Mouse (Mus musculus): ENCODE results near the gene Arhgap42. TPM values are rescaled to one million over a fixed set of nuclear protein-coding genes. Genes with fewer than 3 reads are reported as not detected.

Gene Arhgap42
- polyA plus RNA-seq, 1 experiment: 1.4 TPM

- DNase-seq (ENCODE audit: low read depth in 1 of 2, low spot score in 2 of 2): no peak
Observed at GRCm38 (mm10) chr9:8964512-8965133, 274.3 kb downstream of the Arhgap42 start.

DNA sequence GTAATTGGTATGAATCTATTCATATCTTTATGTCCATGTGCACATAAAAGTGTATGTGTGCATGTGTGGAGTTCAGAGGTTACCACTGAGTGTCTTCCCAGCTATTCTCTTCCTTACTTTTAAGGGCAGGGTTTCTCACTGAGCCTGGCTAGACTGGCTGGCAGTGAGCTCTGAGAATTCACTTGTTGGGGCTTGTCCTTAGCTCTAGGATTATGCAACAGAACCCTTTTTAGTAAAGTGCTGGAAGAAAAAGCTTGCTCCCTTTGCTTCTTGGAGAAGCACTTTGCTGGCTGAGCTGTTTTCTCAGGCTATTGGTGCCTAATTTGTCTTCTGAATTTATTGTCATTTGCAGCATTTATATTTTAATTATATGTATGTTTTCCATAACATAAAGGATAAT is 285.6 kb downstream of the Arhgap42 start:
- H3K4me1 ChIP-seq (ENCODE audit: control insufficient read depth, insufficient read depth, insufficient read length): no peaks in the 10 kb centered on the region
- TF ChIP-seq POLR2A (IDR thresholded peaks at IDR 0.05; ENCODE audit: low read depth, low read length) (no peak), CTCF (IDR thresholded peaks at IDR 0.05; ENCODE audit: extremely low read depth, insufficient read depth, insufficient read length, insufficient replicate concordance) (no peak)
- H3K36me3 ChIP-seq (ENCODE audit: control insufficient read depth, insufficient read depth, low read length): no peaks in the 10 kb centered on the region
- H3K4me3 ChIP-seq (ENCODE audit: extremely low read depth, insufficient read depth, insufficient read length): no peak overlapping the region
- no peaks in the 10 kb centered on the region for H3K27me3 ChIP-seq (ENCODE audit: control insufficient read depth, insufficient read depth, low read length)
- no peak overlapping the region for H3K27ac ChIP-seq (ENCODE audit: insufficient read depth, low read length)
- no peak for DNase-seq (ENCODE audit: low read depth in 1 of 2, low spot score in 2 of 2)

More at GRCm38 (mm10) chr9:8964512-8965133, 274.3 kb downstream of the Arhgap42 start:
- no peak overlapping the region for H3K4me3 ChIP-seq (ENCODE audit: extremely low read depth, insufficient read depth, insufficient read length)
- no peaks in the 10 kb centered on the region for H3K27me3 ChIP-seq (ENCODE audit: control insufficient read depth, insufficient read depth, low read length)
- TF ChIP-seq POLR2A (IDR thresholded peaks at IDR 0.05; ENCODE audit: low read depth, low read length) (no peak), CTCF (IDR thresholded peaks at IDR 0.05; ENCODE audit: extremely low read depth, insufficient read depth, insufficient read length, insufficient replicate concordance) (no peak)
- H3K36me3 ChIP-seq (ENCODE audit: control insufficient read depth, insufficient read depth, low read length): no peaks in the 10 kb centered on the region
- 61% methylated on average over 8 of the region's 8 CpGs for WGBS
- H3K27ac ChIP-seq (ENCODE audit: insufficient read depth, low read length): no peak overlapping the region
- no peaks in the 10 kb centered on the region for H3K4me1 ChIP-seq (ENCODE audit: control insufficient read depth, insufficient read depth, insufficient read length)
